Mouse (Mus musculus): ENCODE results near the gene Parp11.

GRCm38 (mm10) chr6:127425095-127425494 is 21.5 kb upstream of the Parp11 start:
- TF ChIP-seq CTCF (IDR thresholded peaks at IDR 0.05; ENCODE audit: control insufficient read depth, insufficient read depth, insufficient replicate concordance, low read depth, low read length) (no peak), POLR2A (IDR thresholded peaks at IDR 0.05; ENCODE audit: control insufficient read depth, low read depth, low read length) (no peak)
